Mouse (Mus musculus): ENCODE measurements around the gene Plekhd1. TPM values are rescaled to one million over a fixed set of nuclear protein-coding genes. Genes with fewer than 3 reads are reported as not detected.

Plekhd1 gene
- polyA plus RNA-seq, 1 experiment, result 2.3 TPM

GRCm38 (mm10) chr12:80693700-80694099 is 1.3 kb downstream of the Plekhd1 start:
- no peak overlapping the region for H3K27ac ChIP-seq (ENCODE audit: insufficient read depth, low read length)
- no peaks in the 10 kb centered on the region for H3K4me1 ChIP-seq (ENCODE audit: control insufficient read depth, insufficient read depth, low read length)
- no peak overlapping the region for H3K4me3 ChIP-seq (ENCODE audit: insufficient read depth, low read length)
- TF ChIP-seq POLR2A (IDR thresholded peaks at IDR 0.05; ENCODE audit: extremely low read depth, insufficient read depth, low read length) (no peak), CTCF (IDR thresholded peaks at IDR 0.05; ENCODE audit: extremely low read depth, insufficient read depth, low read length) (no peak)

DNA sequence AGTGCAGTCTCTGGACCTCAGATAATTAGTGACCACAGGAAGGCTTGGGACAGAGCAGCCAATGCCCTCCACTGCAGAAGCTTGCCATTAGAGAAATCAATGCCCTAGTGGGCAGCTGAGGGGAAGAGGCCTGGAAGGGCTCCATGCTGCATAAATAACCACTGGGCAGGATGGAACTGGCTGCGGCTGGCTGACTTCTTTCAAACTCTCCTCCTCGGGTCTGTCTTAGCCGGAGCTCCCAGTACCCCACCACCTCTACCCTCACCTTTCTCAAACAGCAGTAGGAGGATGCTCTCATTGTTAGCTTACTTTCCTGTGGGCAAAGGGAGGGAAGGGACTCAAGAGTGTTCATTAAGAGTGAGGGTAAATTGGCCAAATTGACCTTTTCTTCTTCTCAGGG is 2.6 kb downstream of the Plekhd1 start:
- H3K27ac ChIP-seq (ENCODE audit: insufficient read depth, low read length), result no peak overlapping the region
- H3K4me3 ChIP-seq (ENCODE audit: insufficient read depth, low read length), result no peak overlapping the region
- TF ChIP-seq POLR2A (IDR thresholded peaks at IDR 0.05; ENCODE audit: extremely low read depth, insufficient read depth, low read length), result no peak
- no peak for TF ChIP-seq CTCF (IDR thresholded peaks at IDR 0.05; ENCODE audit: extremely low read depth, insufficient read depth, low read length)
- no peaks in the 10 kb centered on the region for H3K4me1 ChIP-seq (ENCODE audit: control insufficient read depth, insufficient read depth, low read length)

- H3K4me3 ChIP-seq (ENCODE audit: insufficient read depth, low read length), result no peak overlapping the region
These were observed 6.2 kb downstream of the Plekhd1 start for GRCm38 (mm10) chr12:80698526-80699143.

GRCm38 (mm10) chr12:80699144-80699531 is 6.7 kb downstream of the Plekhd1 start:
- no peaks in the 10 kb centered on the region for H3K4me1 ChIP-seq (ENCODE audit: control insufficient read depth, insufficient read depth, low read length)
- no peak overlapping the region for H3K4me3 ChIP-seq (ENCODE audit: insufficient read depth, low read length)
- no peak overlapping the region for H3K27ac ChIP-seq (ENCODE audit: insufficient read depth, low read length)
- TF ChIP-seq POLR2A (IDR thresholded peaks at IDR 0.05; ENCODE audit: extremely low read depth, insufficient read depth, low read length) (no peak), CTCF (IDR thresholded peaks at IDR 0.05; ENCODE audit: extremely low read depth, insufficient read depth, low read length) (no peak)

More at GRCm38 (mm10) chr12:80698526-80699143, 6.2 kb downstream of the Plekhd1 start:
- no peaks in the 10 kb centered on the region for H3K4me1 ChIP-seq (ENCODE audit: control insufficient read depth, insufficient read depth, low read length)
- no peak overlapping the region for H3K27ac ChIP-seq (ENCODE audit: insufficient read depth, low read length)
- TF ChIP-seq POLR2A (IDR thresholded peaks at IDR 0.05; ENCODE audit: extremely low read depth, insufficient read depth, low read length), result no peak
- TF ChIP-seq CTCF (IDR thresholded peaks at IDR 0.05; ENCODE audit: extremely low read depth, insufficient read depth, low read length), result no peak

DNA sequence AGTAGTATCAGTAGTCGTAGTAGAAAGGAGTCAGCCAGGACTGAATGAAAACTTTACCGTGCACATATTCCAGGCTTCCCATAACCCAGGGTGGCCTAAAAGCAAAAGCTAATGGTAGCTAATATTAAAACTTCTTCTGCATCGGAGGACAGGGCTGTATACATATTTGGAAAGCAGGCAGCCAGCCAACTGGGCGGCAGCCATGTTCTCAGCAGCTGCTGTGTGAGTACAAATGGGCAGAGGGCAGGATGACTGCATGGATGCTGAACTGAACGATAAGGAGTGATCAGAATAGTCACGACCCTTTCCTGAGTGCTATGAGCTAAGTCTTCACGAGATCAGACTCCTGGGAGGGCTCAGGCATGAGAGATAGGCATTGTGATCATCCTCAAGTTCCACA is 8.9 kb downstream of the Plekhd1 start:
- no peak overlapping the region for H3K27ac ChIP-seq (ENCODE audit: insufficient read depth, low read length)
- H3K4me3 ChIP-seq (ENCODE audit: insufficient read depth, low read length), result no peak overlapping the region
- no peaks in the 10 kb centered on the region; the same call in 1 of the 2 replicates for H3K4me1 ChIP-seq (ENCODE audit: control insufficient read depth, insufficient read depth, low read length)
- TF ChIP-seq POLR2A (IDR thresholded peaks at IDR 0.05; ENCODE audit: extremely low read depth, insufficient read depth, low read length), result no peak
- no peak for TF ChIP-seq CTCF (IDR thresholded peaks at IDR 0.05; ENCODE audit: extremely low read depth, insufficient read depth, low read length)

DNA sequence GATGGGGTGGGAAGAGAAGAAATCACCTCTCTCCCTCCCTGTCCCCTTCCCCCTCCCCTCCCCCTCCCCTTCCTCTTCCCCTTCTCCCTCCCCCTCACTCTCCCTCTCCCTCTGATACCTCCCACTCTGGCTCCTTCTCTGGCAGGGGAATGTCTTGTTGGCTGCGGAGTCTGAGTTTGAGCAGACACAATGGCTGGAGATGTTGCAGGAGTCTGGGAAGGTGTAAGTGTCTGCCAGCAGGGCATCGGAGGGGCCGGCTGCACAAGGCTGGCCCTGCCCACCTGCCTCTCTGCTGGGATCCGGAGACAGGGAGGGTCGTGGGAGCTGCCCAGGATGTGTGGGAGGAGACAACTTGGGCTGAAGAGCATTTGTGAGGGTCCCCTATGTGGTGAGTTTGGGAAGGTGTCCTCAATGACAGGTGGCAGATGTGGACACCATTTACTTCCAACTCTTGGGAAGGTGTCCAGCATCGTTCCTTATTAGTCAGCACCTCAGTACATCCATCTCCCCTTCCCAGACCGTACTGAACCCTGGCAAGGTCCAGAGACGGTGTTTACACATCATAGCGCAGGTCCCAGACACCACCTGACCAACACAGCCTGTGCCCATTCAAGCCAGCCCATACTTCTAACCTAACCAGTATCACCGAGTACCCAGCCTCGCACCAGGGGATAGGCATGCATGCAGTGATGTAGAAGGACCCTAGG is 14.0 kb downstream of the Plekhd1 start:
- no peak for TF ChIP-seq POLR2A (IDR thresholded peaks at IDR 0.05; ENCODE audit: extremely low read depth, insufficient read depth, low read length)
- no peak for TF ChIP-seq CTCF (IDR thresholded peaks at IDR 0.05; ENCODE audit: extremely low read depth, insufficient read depth, low read length)
- H3K27ac ChIP-seq (ENCODE audit: insufficient read depth, low read length), result no peak overlapping the region
- no peak overlapping the region for H3K4me3 ChIP-seq (ENCODE audit: insufficient read depth, low read length)

GRCm38 (mm10) chr12:80706915-80707604 is 14.7 kb downstream of the Plekhd1 start:
- no peak overlapping the region for H3K4me3 ChIP-seq (ENCODE audit: insufficient read depth, low read length)
- H3K4me1 ChIP-seq (ENCODE audit: control insufficient read depth, insufficient read depth, low read length), result peaks cover 5% of the 10 kb centered on the region
- H3K27ac ChIP-seq (ENCODE audit: insufficient read depth, low read length), result no peak overlapping the region
- no peak for TF ChIP-seq CTCF (IDR thresholded peaks at IDR 0.05; ENCODE audit: extremely low read depth, insufficient read depth, low read length)
- TF ChIP-seq POLR2A (IDR thresholded peaks at IDR 0.05; ENCODE audit: extremely low read depth, insufficient read depth, low read length), result no peak

More for the DNA sequence above, 14.0 kb downstream of the Plekhd1 start:
- H3K4me1 ChIP-seq (ENCODE audit: control insufficient read depth, insufficient read depth, low read length), result peaks cover 5% of the 10 kb centered on the region

DNA sequence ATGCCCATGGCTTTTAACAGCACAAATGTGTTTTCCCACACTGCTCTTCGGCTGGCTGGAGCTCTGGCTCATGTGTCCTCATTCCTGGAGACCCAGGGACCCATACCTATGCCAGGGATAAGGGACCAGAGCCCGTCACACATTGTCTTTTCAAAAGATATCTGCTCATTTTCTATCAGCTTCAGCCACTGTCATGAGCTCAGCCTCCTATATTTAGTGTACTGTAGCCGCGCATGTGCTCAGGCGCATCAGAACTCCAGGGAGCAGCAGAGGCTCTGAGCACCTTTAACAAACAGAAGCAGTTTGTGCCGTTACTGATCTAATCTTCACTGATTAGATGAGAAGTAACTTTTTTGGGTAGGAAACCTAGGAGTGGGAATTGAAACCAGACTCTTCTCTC is 23.5 kb downstream of the Plekhd1 start:
- no peak overlapping the region for H3K4me3 ChIP-seq (ENCODE audit: insufficient read depth, low read length)
- no peaks in the 10 kb centered on the region for H3K4me1 ChIP-seq (ENCODE audit: control insufficient read depth, insufficient read depth, low read length)
- no peak for TF ChIP-seq POLR2A (IDR thresholded peaks at IDR 0.05; ENCODE audit: extremely low read depth, insufficient read depth, low read length)
- TF ChIP-seq CTCF (IDR thresholded peaks at IDR 0.05; ENCODE audit: extremely low read depth, insufficient read depth, low read length), result no peak
- H3K27ac ChIP-seq (ENCODE audit: insufficient read depth, low read length), result no peak overlapping the region

- Histone ChIP-seq H3K4me1 (ENCODE audit: control insufficient read depth, insufficient read depth, low read length) (no peaks in the 10 kb centered on the region), H3K4me3 (ENCODE audit: insufficient read depth, low read length) (no peak overlapping the region), H3K27ac (ENCODE audit: insufficient read depth, low read length) (no peak overlapping the region)
- TF ChIP-seq CTCF (IDR thresholded peaks at IDR 0.05; ENCODE audit: extremely low read depth, insufficient read depth, low read length), result no peak
- no peak for TF ChIP-seq POLR2A (IDR thresholded peaks at IDR 0.05; ENCODE audit: extremely low read depth, insufficient read depth, low read length)
These were observed 26.8 kb downstream of the Plekhd1 start for GRCm38 (mm10) chr12:80719141-80719540.

All from cortical plate, adult 2 months (tissue).